In the genomic region with DNA sequence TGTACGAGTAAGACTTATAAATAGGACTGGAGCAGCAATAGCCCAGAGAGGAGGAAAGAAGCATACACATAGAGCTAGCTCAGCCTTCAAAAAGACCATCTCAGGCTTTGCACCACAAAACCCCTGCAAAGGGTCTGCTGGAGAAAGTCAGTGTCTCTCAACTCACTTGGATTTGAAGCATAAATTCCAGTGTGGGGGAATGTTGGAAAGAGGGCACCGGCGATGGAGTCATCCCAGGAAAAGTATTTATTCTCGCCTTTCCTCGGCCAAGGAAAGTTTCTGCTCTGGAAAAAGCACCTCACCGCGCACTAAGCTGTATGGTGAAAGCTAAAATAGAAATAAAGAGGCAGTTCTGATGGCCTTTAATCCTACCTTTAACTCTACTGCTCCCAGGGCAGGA, we compare ENCODE assay signal across 29 mouse cellular contexts. TPM values are rescaled to one million over a fixed set of nuclear protein-coding genes. Genes with fewer than 3 reads are reported as not detected.
"Had no signal": no experiment of that assay in that cellular context is flagged by ENCODE, and none has a peak within 500 bp of the region (broad histone marks: within the 10 kb centered on the region; RNA-seq: fewer than 3 reads in every experiment).

No protein-coding gene starts in this region.

- ATAC-seq: hindbrain, embryonic 16.5 days; inflammation-experienced regulatory T-cells, adult 6 months; intestine, embryonic 15.5 days; intestine, postnatal 0 days had no signal

- H3K4me3 ChIP-seq: gastrocnemius, adult 2 months; heart, adult 2 months; heart, embryonic 13.5 days; heart, embryonic 15.5 days; hindbrain, embryonic 10.5 days; hindbrain, embryonic 12.5 days; intestine, embryonic 15.5 days; layer of hippocampus, adult 2 months; limb, embryonic 13.5 days; liver, embryonic 13.5 days; liver, embryonic 15.5 days had no signal

- DNase-seq: gastrocnemius, adult 2 months; gastrocnemius, postnatal 10 days; gastrocnemius, postnatal 25 days; heart, adult 2 months; heart, postnatal 14 days; heart, postnatal 4 days; kidney, adult 18-20 months; kidney, adult 8-10 months; kidney, postnatal 10 days; kidney, postnatal 25 days; kidney, postnatal 4 days; liver; liver, embryonic 13.5 days had no signal

- H3K27me3 ChIP-seq: heart, embryonic 13.5 days; heart, embryonic 15.5 days; hindbrain, embryonic 12.5 days; intestine, embryonic 15.5 days; limb, embryonic 13.5 days; liver, embryonic 13.5 days; liver, embryonic 15.5 days had no signal

- H3K9me3 ChIP-seq: heart, embryonic 13.5 days; heart, embryonic 15.5 days; hindbrain, embryonic 10.5 days; hindbrain, embryonic 12.5 days; intestine, embryonic 15.5 days; limb, embryonic 13.5 days; liver, embryonic 13.5 days; liver, embryonic 15.5 days had no signal

- H3K36me3 ChIP-seq: heart, embryonic 13.5 days; heart, embryonic 15.5 days; hindbrain, embryonic 10.5 days; hindbrain, embryonic 12.5 days; intestine, embryonic 15.5 days; limb, embryonic 13.5 days; liver, embryonic 13.5 days; liver, embryonic 15.5 days had no signal

- H3K9ac ChIP-seq: heart, embryonic 13.5 days; heart, embryonic 15.5 days; hindbrain, embryonic 12.5 days; hindbrain, embryonic 14.5 days; intestine, embryonic 15.5 days; limb, embryonic 13.5 days; liver, embryonic 13.5 days; liver, embryonic 15.5 days had no signal

- H3K4me1 ChIP-seq: heart, embryonic 13.5 days; hindbrain, embryonic 10.5 days; hindbrain, embryonic 12.5 days; liver, embryonic 13.5 days; liver, embryonic 15.5 days had no signal

- H3K27ac ChIP-seq: gastrocnemius, adult 2 months; heart, adult 2 months; heart, embryonic 13.5 days; heart, embryonic 15.5 days; hindbrain, embryonic 10.5 days; hindbrain, embryonic 12.5 days; hindbrain, embryonic 14.5 days; intestine, embryonic 15.5 days; layer of hippocampus, adult 2 months; limb, embryonic 13.5 days; liver, embryonic 13.5 days; liver, embryonic 15.5 days had no signal

- H3K4me2 ChIP-seq: heart, embryonic 11.5 days; heart, embryonic 13.5 days; heart, embryonic 15.5 days; hindbrain, embryonic 12.5 days; hindbrain, embryonic 14.5 days; intestine, embryonic 15.5 days; limb, embryonic 13.5 days; liver, embryonic 11.5 days; liver, embryonic 13.5 days; liver, embryonic 15.5 days had no signal

RNA-seq across cellular contexts. Expression of a gene that starts 32.4 kb away (rescaled TPM):
- total RNA-seq: gastrocnemius, adult 2 months; gastrocnemius, postnatal 25 days; granulocyte monocyte progenitor cell, adult 5-6 weeks had no signal
- polyA plus RNA-seq: limb, embryonic 11.5 days had no signal
